Mouse (Mus musculus): ENCODE measurements around the gene Ppp4r3b.

GRCm38 (mm10) chr11:29238551-29238950, 65.9 kb downstream of the Ppp4r3b start:
- no peak for TF ChIP-seq CTCF (IDR thresholded peaks at IDR 0.05; ENCODE audit: borderline replicate concordance, control insufficient read depth, extremely low read depth, insufficient read depth, low read length, poor library complexity)
- no peak for TF ChIP-seq POLR2A (IDR thresholded peaks at IDR 0.05; ENCODE audit: control insufficient read depth, extremely low read depth, insufficient read depth, low read length, poor library complexity)

All from thymus, adult 2 months (tissue).